Mouse (Mus musculus) limb, embryonic 14.5 days (tissue): ENCODE results near the gene P3h3. TPM values are rescaled to one million over a fixed set of nuclear protein-coding genes. Genes with fewer than 3 reads are reported as not detected.
A peak's percentile ranks its signal among the peaks of the same experiment; 100 is the strongest.
"Not testable (repeated sequence)": the region's sequence is repeated elsewhere in the genome, so short reads cannot be mapped to it uniquely, and the experiment has no call there.

ENCODE experiments used
- ATAC-seq: fragments of 200-750 bp; cut with Nextera tagmentation; 2 replicates; pipeline ENCODE4 v1.8.0; 2017; ENCODE audit warnings: low read depth, moderate number of reproducible peaks, moderate TSS enrichment; ENCODE audit not compliant: low FRiP score
- DNase-seq: peaks from one replicate; pipeline ENCODE4 v3.0.0-alpha.2; 2015; ENCODE audit warnings: low spot score
- H3K27ac ChIP-seq: fragments of 300-500 bp; sonication (generic); replicated peaks from 2 replicates; pipeline ENCODE4 v1.5.1; 2014; ENCODE audit warnings: low read depth, mild to moderate bottlenecking, low read length, moderate library complexity, mixed read lengths
- H3K27me3 ChIP-seq: fragments of 300-500 bp; sonication (generic); 2 replicates; pipeline ENCODE4 v1.6.1; 2014; ENCODE audit warnings: low read length, mixed read lengths; ENCODE audit not compliant: control insufficient read depth, insufficient read depth
- H3K36me3 ChIP-seq: fragments of 300-500 bp; sonication (generic); 2 replicates; pipeline ENCODE4 v1.6.1; 2014; ENCODE audit warnings: mild to moderate bottlenecking, low read length, moderate library complexity, mixed read lengths; ENCODE audit not compliant: control insufficient read depth, insufficient read depth
- H3K4me1 ChIP-seq: fragments of 300-500 bp; sonication (generic); 2 replicates; pipeline ENCODE4 v1.6.1; 2014; ENCODE audit warnings: antibody characterized with exemption, low read length, mixed read lengths; ENCODE audit not compliant: control insufficient read depth, insufficient read depth
- H3K4me2 ChIP-seq: fragments of 300-500 bp; sonication (generic); replicated peaks from 2 replicates; pipeline ENCODE4 v1.6.1; 2014; ENCODE audit warnings: low read depth, mild to moderate bottlenecking, low read length, moderate library complexity; ENCODE audit not compliant: severe bottlenecking
- H3K4me3 ChIP-seq: fragments of 300-500 bp; sonication (generic); replicated peaks from 2 replicates; pipeline ENCODE4 v1.5.1; 2014; ENCODE audit warnings: low read length
- H3K9ac ChIP-seq: fragments of 300-500 bp; sonication (generic); 2 replicates; pipeline ENCODE4 v1.6.1; 2014; ENCODE audit warnings: mild to moderate bottlenecking, low read depth, low read length, moderate library complexity; ENCODE audit not compliant: severe bottlenecking
- H3K9me3 ChIP-seq: fragments of 300-500 bp; sonication (generic); 2 replicates; pipeline ENCODE4 v1.6.1; 2016; ENCODE audit warnings: low read length; ENCODE audit not compliant: control insufficient read depth
- POLR2A ChIP-seq: fragments of 200-500 bp; IDR thresholded peaks from 2 replicates; pipeline ENCODE4 v1.8.0; 2012; ENCODE audit warnings: inconsistent platforms, mild to moderate bottlenecking, moderate library complexity, borderline replicate concordance; ENCODE audit not compliant: insufficient read depth, insufficient read length; ENCODE audit errors: extremely low read depth
- WGBS: fragments of 180-500 bp; shearing (Covaris S2); extraction: QIAGEN DNeasy Blood & Tissue Kit; methylation state at CpG from one replicate; pipeline ENCODE4 v1.1.7; 2014; 5-methylcytosine and 5-hydroxymethylcytosine counted together
- polyA plus RNA-seq, 2 experiments: library from polyadenylated mRNA; depleted of rRNA in 1 of 2; stranded (reverse) in 1 of 2; unstranded in 1 of 2; fragments of >200 nt; fragmentation: Nextera tagmentation in 1 of 2; extraction: Ambion mirVana in 1 of 2; gene quantifications; 2 replicates each; pipeline versions ENCODE4 v1.2.1 to v1.2.3; 2012 to 2014

P3h3 gene
- polyA plus RNA-seq, 2 experiments, result 57.5 to 339 TPM

DNA sequence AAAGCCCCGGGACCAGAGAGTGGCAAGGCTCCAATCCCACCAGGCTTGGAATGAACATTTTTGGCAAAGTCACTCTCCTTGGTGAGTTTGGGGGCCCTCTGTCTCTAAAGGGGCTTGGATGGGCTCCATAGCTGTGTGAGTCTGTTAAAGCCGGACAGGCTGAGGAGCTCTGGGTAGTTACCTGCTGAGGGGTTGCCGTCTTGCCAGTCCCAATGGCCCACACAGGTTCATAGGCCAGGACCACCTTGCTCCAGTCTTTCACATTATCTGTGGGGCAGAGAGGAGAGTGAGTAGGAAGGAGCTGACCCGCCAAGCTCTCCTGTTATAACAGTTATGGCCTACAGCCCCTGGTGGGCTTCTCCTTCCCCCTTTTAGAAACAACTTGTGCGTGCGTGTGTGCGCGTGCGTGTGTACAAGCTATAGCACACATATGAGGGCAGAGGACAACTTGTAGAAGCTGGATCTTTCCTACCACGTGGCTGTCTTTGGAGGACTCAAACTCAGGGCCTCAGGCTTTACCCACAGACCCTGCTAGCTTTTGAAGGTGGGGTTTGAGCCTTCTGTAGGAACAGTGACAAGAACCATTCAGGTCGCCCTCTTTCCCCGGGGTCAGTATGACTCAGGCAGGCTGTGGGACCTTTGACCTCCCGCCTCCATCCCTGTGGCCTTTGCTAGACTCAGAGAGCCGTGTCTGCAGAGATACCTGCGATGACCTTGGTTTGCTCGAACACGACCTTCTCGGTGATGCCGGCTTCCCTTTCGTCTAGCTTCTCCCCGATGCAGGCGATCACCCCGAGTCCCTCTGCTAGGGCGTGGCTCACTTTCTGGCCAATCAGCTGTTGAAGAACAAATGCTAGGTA is 45.6 kb downstream of the P3h3 start:
- H3K27ac ChIP-seq, result no peak overlapping the region; the same call in 1 of the 2 replicates
- no peaks in the 10 kb centered on the region for H3K27me3 ChIP-seq
- H3K4me2 ChIP-seq, result peak overlapping the region; percentile 72
- peaks cover 33% of the 10 kb centered on the region for H3K4me1 ChIP-seq
- ATAC-seq, result no peak
- DNase-seq, result no peak
- peak overlapping the region; percentile 65 for H3K9ac ChIP-seq
- 78% methylated on average over 24 of the region's 24 CpGs for WGBS
- no peaks in the 10 kb centered on the region for H3K9me3 ChIP-seq
- H3K36me3 ChIP-seq, result peaks cover 47% of the 10 kb centered on the region
- H3K4me3 ChIP-seq, result peak overlapping the region; percentile 48
- no peak for TF ChIP-seq POLR2A

DNA sequence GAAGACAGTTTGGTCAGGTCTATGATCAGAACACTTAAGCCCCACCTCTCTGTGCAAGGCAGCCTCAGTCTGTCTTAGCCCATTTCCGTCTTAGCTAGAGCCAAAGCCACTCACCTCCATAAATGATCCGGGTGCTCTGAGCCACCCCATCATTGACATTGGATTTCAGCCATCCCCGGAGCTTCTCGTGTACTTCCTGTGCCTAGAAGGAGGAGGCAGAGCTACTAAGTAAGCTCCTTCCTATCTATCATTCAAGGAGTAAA is 46.2 kb downstream of the P3h3 start:
- no peak overlapping the region for H3K9ac ChIP-seq
- no peak overlapping the region; the same call in 1 of the 2 replicates for H3K4me2 ChIP-seq
- H3K9me3 ChIP-seq, result no peaks in the 10 kb centered on the region
- no peak overlapping the region for H3K4me3 ChIP-seq
- ATAC-seq (no peak), DNase-seq (no peak)
- H3K27ac ChIP-seq, result no peak overlapping the region
- TF ChIP-seq POLR2A, result no peak
- peaks cover 35% of the 10 kb centered on the region for H3K4me1 ChIP-seq
- 85% methylated on average over 4 of the region's 4 CpGs for WGBS
- peaks cover 41% of the 10 kb centered on the region for H3K36me3 ChIP-seq
- H3K27me3 ChIP-seq, result no peaks in the 10 kb centered on the region

DNA sequence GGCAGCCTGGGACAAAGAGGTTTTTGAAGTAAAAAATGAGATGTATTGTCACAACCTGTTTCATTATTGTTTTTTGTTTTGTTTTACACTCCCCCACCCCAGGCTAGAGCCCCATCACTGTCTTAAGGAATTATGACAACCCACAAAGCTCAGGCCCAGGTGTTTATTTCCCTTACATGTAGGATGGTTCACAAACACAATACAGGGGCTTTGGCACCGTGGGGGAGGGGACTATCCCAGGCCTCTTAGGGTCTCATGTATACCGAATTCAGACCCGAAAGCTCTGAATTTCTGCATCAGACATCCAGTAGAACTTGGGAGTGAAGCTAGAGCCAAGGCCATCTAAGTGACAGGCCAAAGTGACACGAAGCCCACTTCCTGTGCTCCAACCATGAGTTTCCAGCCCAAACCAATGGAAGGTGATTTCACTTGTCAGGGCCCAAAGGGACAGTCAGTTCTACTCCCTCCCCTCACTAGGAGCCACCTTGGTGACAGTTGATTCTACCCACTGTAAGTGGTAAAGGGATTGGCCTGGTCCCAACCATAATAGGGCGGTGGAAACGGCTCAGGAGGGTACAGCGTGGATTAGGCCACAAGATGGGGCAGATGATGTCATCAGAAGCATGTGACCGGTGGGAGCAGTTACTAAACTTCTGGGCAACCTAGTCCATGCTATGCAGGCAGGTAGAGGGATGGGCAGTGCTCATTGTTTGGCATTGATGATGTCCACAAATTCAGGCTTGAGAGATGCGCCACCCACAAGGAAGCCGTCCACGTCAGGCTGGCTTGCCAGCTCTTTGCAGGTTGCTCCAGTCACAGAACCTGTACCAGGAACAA is 46.8 kb downstream of the P3h3 start:
- Histone ChIP-seq H3K27ac (0 out of 2 replicates have a peak overlapping the region, but pooled peaks have one; percentile 29), H3K36me3 (peaks cover 36% of the 10 kb centered on the region), H3K4me1 (peaks cover 35% of the 10 kb centered on the region)
- ATAC-seq, H3K27me3 ChIP-seq, H3K4me2 ChIP-seq, H3K9ac ChIP-seq, H3K4me3 ChIP-seq, DNase-seq, H3K9me3 ChIP-seq: not testable (repeated sequence)
- 84% methylated on average over 8 of the region's 11 CpGs for WGBS

DNA sequence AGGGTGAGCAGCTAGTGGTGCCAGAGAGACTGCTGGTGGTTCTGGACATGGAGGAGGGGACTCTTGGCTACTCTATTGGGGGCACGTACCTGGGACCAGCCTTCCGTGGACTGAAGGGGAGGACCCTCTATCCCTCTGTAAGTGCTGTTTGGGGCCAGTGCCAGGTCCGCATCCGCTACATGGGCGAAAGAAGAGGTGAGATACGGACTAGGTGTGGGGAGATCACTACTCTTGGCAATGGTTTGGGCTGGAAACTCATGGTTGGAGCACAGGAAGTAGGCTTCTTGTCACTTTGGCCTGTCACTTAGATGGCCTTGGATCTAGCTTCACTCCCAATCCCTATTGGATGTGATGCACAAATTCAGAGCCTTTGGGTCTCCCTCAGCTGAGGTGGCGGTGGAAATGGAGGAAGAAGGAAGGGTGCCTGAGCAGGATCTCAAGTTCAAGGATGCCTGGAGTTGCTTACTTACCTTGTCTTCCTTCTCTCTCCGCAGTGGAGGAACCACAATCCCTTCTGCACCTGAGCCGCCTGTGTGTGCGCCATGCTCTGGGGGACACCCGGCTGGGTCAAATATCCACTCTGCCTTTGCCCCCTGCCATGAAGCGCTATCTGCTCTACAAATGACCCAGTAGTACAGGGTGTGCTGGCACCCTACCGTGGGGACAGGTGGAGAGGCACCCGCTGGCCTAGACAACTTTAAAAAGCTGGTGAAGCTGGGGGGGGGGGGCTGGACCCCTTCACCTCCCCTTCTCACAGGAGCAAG is 47.6 kb downstream of the P3h3 start:
- Histone ChIP-seq H3K4me1 (peaks cover 34% of the 10 kb centered on the region), H3K4me3 (peak overlapping the region; percentile 58), H3K27me3 (no peaks in the 10 kb centered on the region), H3K9ac (peak overlapping the region; percentile 64), H3K27ac (0 out of 2 replicates have a peak overlapping the region, but pooled peaks have one; percentile 29), H3K36me3 (peaks cover 29% of the 10 kb centered on the region), H3K9me3 (no peaks in the 10 kb centered on the region), H3K4me2 (peak overlapping the region; percentile 95)
- no peak for TF ChIP-seq POLR2A
- WGBS, result 40% methylated on average over 14 of the region's 14 CpGs
- DNase-seq, result no peak
- no peak for ATAC-seq
